Mouse (Mus musculus): ENCODE results near the gene Pfdn6. TPM values are rescaled to one million over a fixed set of nuclear protein-coding genes. Genes with fewer than 3 reads are reported as not detected.
A peak's percentile ranks its signal among the peaks of the same experiment; 100 is the strongest.

Gene Pfdn6
- polyA plus RNA-seq, 1 experiment from 2014 or later: 208 TPM

DNA sequence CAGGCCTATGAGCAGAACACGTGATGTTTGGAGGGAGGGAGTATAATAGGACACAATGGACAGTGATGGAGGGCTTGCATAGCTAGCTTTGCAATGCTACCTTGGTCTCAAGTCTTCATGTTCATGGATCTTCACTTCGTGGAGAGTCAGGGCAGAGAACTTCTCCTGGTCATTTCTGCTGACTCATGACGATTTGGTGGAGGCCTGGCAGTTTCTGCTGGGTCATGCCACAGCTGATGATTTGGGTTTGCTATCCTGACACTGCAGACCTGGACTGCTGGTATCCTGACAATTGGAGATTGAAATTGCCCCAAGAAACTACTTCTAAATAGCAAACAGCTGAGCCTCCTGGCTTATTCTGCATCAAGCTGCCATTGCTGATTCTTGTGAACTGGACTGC, 33.4 kb upstream of the Pfdn6 start:
- no peak for DNase-seq (ENCODE audit: low spot score)
- no peak overlapping the region for H3K4me2 ChIP-seq (ENCODE audit: low read depth, severe bottlenecking)
- no peak for ATAC-seq (ENCODE audit: insufficient number of reproducible peaks, low FRiP score, low TSS enrichment, low read depth)
- no peak overlapping the region for H3K9ac ChIP-seq (ENCODE audit: low read length)
- 74% methylated on average over 3 of the region's 3 CpGs for WGBS
- H3K27me3 ChIP-seq (ENCODE audit: control insufficient read depth, insufficient read depth, low read length): peaks cover 20% of the 10 kb centered on the region
- no peaks in the 10 kb centered on the region for H3K36me3 ChIP-seq (ENCODE audit: control insufficient read depth, insufficient read depth, low read length)
- no peak overlapping the region for H3K27ac ChIP-seq (replicated peaks; ENCODE audit: low read depth, low read length)
- H3K4me3 ChIP-seq (ENCODE audit: low read depth, low read length): no peak overlapping the region
- H3K9me3 ChIP-seq (ENCODE audit: control insufficient read depth, low read length): no peaks in the 10 kb centered on the region
- peaks cover 5% of the 10 kb centered on the region; the same call in 1 of the 2 replicates for H3K4me1 ChIP-seq (ENCODE audit: control insufficient read depth, insufficient read depth, low read length)

DNA sequence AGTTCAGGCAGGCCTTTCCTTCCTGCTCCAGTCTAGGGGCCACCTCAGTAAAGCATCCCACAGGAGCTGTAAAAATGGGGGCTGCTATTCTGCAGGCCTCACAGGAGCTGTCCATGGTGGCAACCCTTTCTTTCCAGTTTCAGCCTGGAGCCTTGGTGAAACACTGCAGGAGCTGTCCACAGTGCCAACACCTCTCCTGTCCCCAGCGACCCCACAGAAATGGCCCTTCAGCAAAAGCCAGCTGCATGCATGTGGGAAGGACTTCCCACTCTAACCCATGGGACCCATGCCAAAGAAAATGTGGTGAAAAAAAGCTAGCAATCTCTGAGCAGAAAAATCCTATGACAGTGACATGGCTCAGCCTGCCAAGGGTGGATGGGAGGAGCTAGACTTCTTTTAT, 32.5 kb upstream of the Pfdn6 start:
- DNase-seq (ENCODE audit: low spot score) (peak; percentile 80), ATAC-seq (ENCODE audit: insufficient number of reproducible peaks, low FRiP score, low TSS enrichment, low read depth) (no peak)
- Histone ChIP-seq H3K4me3 (ENCODE audit: low read depth, low read length) (no peak overlapping the region), H3K4me2 (ENCODE audit: low read depth, severe bottlenecking) (no peak overlapping the region), H3K27me3 (ENCODE audit: control insufficient read depth, insufficient read depth, low read length) (peaks cover 11% of the 10 kb centered on the region), H3K27ac (replicated peaks; ENCODE audit: low read depth, low read length) (no peak overlapping the region), H3K9ac (ENCODE audit: low read length) (no peak overlapping the region), H3K4me1 (ENCODE audit: control insufficient read depth, insufficient read depth, low read length) (no peaks in the 10 kb centered on the region; the same call in 1 of the 2 replicates), H3K9me3 (ENCODE audit: control insufficient read depth, low read length) (no peaks in the 10 kb centered on the region), H3K36me3 (ENCODE audit: control insufficient read depth, insufficient read depth, low read length) (no peaks in the 10 kb centered on the region)
- 12% methylated on average over 1 of the region's 1 CpGs for WGBS

DNA sequence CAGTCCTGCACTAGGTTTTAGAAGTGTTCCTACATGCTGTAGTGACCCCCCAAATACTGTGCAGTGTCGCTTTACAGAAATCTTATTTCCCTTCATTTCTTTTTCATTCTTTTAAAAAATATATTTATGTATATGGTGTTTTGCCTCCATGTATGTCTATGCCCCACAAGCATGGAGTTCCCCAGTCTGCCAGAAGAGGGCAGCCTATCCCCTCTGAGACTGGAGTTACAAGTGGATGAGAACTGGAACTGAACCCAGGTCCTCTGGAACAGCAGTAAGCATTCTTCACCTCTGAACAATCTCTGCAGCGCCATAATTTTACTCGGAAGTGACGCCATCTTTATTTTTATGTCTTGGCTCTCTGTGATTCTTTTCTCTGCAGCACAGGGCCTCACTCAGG, 29.3 kb upstream of the Pfdn6 start:
- Histone ChIP-seq H3K9ac (ENCODE audit: low read length) (no peak overlapping the region), H3K4me3 (ENCODE audit: low read depth, low read length) (no peak overlapping the region), H3K27ac (replicated peaks; ENCODE audit: low read depth, low read length) (no peak overlapping the region), H3K4me2 (ENCODE audit: low read depth, severe bottlenecking) (no peak overlapping the region), H3K36me3 (ENCODE audit: control insufficient read depth, insufficient read depth, low read length) (0 out of 2 replicates have a peak, but pooled peaks cover 4% of the 10 kb centered on the region), H3K27me3 (ENCODE audit: control insufficient read depth, insufficient read depth, low read length) (no peaks in the 10 kb centered on the region), H3K9me3 (ENCODE audit: control insufficient read depth, low read length) (no peaks in the 10 kb centered on the region), H3K4me1 (ENCODE audit: control insufficient read depth, insufficient read depth, low read length) (no peaks in the 10 kb centered on the region)
- 73% methylated on average over 4 of the region's 4 CpGs for WGBS
- DNase-seq (ENCODE audit: low spot score) (no peak), ATAC-seq (ENCODE audit: insufficient number of reproducible peaks, low FRiP score, low TSS enrichment, low read depth) (no peak)

DNA sequence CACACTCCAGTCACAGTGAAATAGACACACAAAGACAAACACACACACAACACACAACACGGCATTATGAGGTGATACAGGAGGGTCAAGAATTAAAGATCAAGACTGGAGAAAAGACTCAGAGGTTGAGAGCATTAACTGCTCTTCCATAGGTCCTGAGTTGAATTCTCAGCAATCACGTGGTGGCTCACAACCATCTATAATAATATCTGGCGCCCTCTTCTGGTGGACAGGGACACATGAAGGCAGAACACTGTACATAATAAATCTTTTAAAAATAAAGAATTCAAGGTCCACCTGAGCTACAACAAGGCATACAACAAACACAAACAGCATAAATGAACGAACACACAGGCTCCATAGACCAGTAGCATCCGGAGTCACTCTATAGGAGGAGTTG, 28.8 kb upstream of the Pfdn6 start:
- ATAC-seq (ENCODE audit: insufficient number of reproducible peaks, low FRiP score, low TSS enrichment, low read depth): 0 out of 2 replicates have a peak, but pooled peaks have one; percentile 9
- H3K4me3 ChIP-seq (ENCODE audit: low read depth, low read length): no peak overlapping the region
- no peak for DNase-seq (ENCODE audit: low spot score)
- whole genome bisulfite sequencing: 28% methylated on average over 5 of the region's 5 CpGs
- no peaks in the 10 kb centered on the region for H3K27me3 ChIP-seq (ENCODE audit: control insufficient read depth, insufficient read depth, low read length)
- no peak overlapping the region for H3K9ac ChIP-seq (ENCODE audit: low read length)
- H3K36me3 ChIP-seq (ENCODE audit: control insufficient read depth, insufficient read depth, low read length): 0 out of 2 replicates have a peak, but pooled peaks cover 4% of the 10 kb centered on the region
- H3K27ac ChIP-seq (replicated peaks; ENCODE audit: low read depth, low read length): no peak overlapping the region
- H3K9me3 ChIP-seq (ENCODE audit: control insufficient read depth, low read length): no peaks in the 10 kb centered on the region
- no peaks in the 10 kb centered on the region for H3K4me1 ChIP-seq (ENCODE audit: control insufficient read depth, insufficient read depth, low read length)
- no peak overlapping the region for H3K4me2 ChIP-seq (ENCODE audit: low read depth, severe bottlenecking)

DNA sequence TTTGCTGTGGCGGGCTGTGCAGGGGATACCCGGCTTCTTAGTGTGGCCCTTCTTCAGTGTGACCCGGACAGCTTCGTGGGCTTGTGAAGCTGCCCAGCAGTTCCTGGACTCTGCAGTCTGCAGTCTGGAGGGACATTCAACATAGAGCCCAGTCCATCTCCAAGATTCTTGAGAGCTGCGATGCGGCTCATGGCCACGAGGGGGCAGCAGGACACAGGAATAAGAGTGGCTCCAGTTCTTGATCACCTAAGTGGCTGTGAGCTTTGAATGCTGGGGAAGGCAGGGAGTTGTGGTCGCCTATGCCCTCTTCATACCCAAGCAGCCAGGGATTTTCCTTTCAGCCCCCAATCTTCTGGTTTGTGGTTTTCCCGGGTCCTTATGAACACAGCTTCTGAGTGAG, 28.3 kb upstream of the Pfdn6 start:
- Histone ChIP-seq H3K4me1 (ENCODE audit: control insufficient read depth, insufficient read depth, low read length) (no peaks in the 10 kb centered on the region), H3K36me3 (ENCODE audit: control insufficient read depth, insufficient read depth, low read length) (0 out of 2 replicates have a peak, but pooled peaks cover 4% of the 10 kb centered on the region), H3K9me3 (ENCODE audit: control insufficient read depth, low read length) (no peaks in the 10 kb centered on the region), H3K27ac (replicated peaks; ENCODE audit: low read depth, low read length) (no peak overlapping the region), H3K9ac (ENCODE audit: low read length) (no peak overlapping the region), H3K4me2 (ENCODE audit: low read depth, severe bottlenecking) (no peak overlapping the region), H3K4me3 (ENCODE audit: low read depth, low read length) (no peak overlapping the region), H3K27me3 (ENCODE audit: control insufficient read depth, insufficient read depth, low read length) (no peaks in the 10 kb centered on the region)
- peak; percentile 57; the same call in 1 of the 2 replicates for ATAC-seq (ENCODE audit: insufficient number of reproducible peaks, low FRiP score, low TSS enrichment, low read depth)
- WGBS: 2% methylated on average over 9 of the region's 9 CpGs
- peak; percentile 92 for DNase-seq (ENCODE audit: low spot score)

DNA sequence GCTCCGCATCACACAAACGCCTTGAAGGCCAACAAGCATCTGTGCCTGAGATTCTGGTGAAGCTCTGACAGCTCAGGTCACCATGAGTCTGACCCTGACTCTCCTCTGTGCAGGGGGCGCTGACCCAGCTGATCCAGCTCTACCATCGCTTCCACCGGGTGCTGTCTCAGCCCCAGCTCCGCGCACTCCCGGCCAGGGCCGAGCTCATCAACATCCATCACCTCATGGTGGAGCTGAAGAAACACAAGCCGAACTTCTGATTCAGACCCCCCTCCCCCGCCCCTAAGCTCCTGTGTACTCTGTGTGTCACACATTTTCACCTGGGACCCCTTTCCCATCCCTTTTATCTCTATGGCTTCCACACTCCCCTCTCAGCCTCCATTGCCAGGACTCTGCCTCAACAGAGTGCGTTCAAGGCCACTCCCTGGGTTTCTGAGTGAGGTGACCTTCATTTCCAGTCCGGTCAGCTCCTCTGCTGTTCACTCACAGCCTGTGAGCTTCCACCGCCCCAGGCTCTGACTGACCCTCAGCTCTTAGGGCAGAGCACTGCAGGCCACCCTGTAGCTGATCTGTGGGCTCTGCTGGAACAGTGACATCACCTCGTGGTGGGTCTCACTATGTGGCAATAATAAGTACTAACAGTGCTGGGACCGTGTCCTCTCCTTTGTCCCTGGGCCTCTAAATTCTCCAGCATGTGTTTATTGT, 25.9 kb upstream of the Pfdn6 start:
- DNase-seq (ENCODE audit: low spot score) (no peak), ATAC-seq (ENCODE audit: insufficient number of reproducible peaks, low FRiP score, low TSS enrichment, low read depth) (no peak)
- Histone ChIP-seq H3K27me3 (ENCODE audit: control insufficient read depth, insufficient read depth, low read length) (no peaks in the 10 kb centered on the region), H3K4me2 (ENCODE audit: low read depth, severe bottlenecking) (no peak overlapping the region), H3K9me3 (ENCODE audit: control insufficient read depth, low read length) (no peaks in the 10 kb centered on the region), H3K27ac (replicated peaks; ENCODE audit: low read depth, low read length) (no peak overlapping the region), H3K9ac (ENCODE audit: low read length) (no peak overlapping the region), H3K4me3 (ENCODE audit: low read depth, low read length) (no peak overlapping the region), H3K4me1 (ENCODE audit: control insufficient read depth, insufficient read depth, low read length) (no peaks in the 10 kb centered on the region), H3K36me3 (ENCODE audit: control insufficient read depth, insufficient read depth, low read length) (0 out of 2 replicates have a peak, but pooled peaks cover 4% of the 10 kb centered on the region)
- 87% methylated on average over 16 of the region's 16 CpGs for WGBS

DNA sequence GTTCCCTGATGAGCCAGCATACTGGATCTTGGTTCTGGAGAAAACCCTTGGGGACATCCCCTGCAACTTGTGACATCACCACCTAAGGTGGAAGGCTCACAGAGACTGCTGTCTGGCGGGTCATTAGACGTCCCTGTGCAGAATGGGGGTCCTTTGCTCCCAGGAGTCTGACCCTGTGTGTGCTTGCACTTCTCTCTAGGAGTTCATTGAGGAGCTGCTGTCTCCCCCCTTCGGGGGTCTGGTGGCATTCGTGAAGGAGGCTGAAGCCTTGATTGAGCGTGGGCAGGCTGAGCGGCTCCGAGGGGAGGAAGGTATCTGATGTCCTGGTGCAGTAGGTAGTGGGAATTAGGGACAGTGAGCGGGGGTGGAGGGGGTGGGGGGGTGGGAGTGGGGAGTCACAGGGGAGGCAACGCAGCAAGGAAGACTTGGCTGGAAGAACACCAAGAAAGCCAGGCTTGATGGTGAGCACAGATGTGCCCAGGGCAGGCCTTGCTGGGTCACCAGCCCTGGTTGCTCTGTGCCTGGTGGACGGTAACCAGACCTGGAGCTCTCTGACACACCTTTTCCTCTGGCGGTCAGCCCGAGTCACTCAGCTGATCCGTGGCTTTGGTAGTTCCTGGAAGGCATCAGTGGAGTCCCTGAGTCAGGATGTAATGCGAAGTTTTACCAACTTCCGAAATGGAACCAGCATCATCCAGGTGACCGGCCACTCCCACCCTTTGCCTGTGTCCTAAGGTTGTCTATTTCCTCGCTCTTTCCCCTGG, 25.1 kb upstream of the Pfdn6 start:
- Histone ChIP-seq H3K27me3 (ENCODE audit: control insufficient read depth, insufficient read depth, low read length) (no peaks in the 10 kb centered on the region), H3K4me2 (ENCODE audit: low read depth, severe bottlenecking) (no peak overlapping the region), H3K4me3 (ENCODE audit: low read depth, low read length) (no peak overlapping the region), H3K36me3 (ENCODE audit: control insufficient read depth, insufficient read depth, low read length) (0 out of 2 replicates have a peak, but pooled peaks cover 4% of the 10 kb centered on the region), H3K9ac (ENCODE audit: low read length) (no peak overlapping the region), H3K4me1 (ENCODE audit: control insufficient read depth, insufficient read depth, low read length) (no peaks in the 10 kb centered on the region), H3K9me3 (ENCODE audit: control insufficient read depth, low read length) (no peaks in the 10 kb centered on the region), H3K27ac (replicated peaks; ENCODE audit: low read depth, low read length) (no peak overlapping the region)
- no peak for DNase-seq (ENCODE audit: low spot score)
- no peak for ATAC-seq (ENCODE audit: insufficient number of reproducible peaks, low FRiP score, low TSS enrichment, low read depth)
- WGBS: 94% methylated on average over 17 of the region's 17 CpGs

DNA sequence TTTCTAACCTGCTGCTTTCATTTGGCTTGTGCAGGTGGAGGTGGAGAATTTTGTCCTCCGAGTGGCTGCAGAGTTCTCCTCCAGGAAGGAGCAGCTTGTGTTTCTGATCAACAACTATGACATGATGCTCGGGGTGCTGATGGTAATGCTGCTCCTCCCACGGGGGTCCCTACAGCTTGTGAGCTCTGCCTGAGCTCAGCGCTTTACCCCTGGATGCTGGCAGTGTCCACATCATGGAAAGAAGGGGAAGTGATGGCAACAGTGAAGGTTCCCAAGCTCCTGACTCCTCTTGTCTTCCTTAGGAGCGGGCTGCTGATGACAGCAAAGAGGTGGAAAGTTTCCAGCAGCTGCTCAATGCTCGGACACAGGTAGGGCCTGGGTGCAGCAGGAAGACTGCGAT, 22.7 kb upstream of the Pfdn6 start:
- Histone ChIP-seq H3K9ac (ENCODE audit: low read length) (no peak overlapping the region), H3K4me3 (ENCODE audit: low read depth, low read length) (no peak overlapping the region), H3K36me3 (ENCODE audit: control insufficient read depth, insufficient read depth, low read length) (peaks cover 4% of the 10 kb centered on the region; the same call in 1 of the 2 replicates), H3K27me3 (ENCODE audit: control insufficient read depth, insufficient read depth, low read length) (no peaks in the 10 kb centered on the region), H3K4me1 (ENCODE audit: control insufficient read depth, insufficient read depth, low read length) (no peaks in the 10 kb centered on the region), H3K4me2 (ENCODE audit: low read depth, severe bottlenecking) (no peak overlapping the region), H3K27ac (replicated peaks; ENCODE audit: low read depth, low read length) (no peak overlapping the region), H3K9me3 (ENCODE audit: control insufficient read depth, low read length) (no peaks in the 10 kb centered on the region)
- 90% methylated on average over 7 of the region's 7 CpGs for WGBS
- ATAC-seq (ENCODE audit: insufficient number of reproducible peaks, low FRiP score, low TSS enrichment, low read depth) (no peak), DNase-seq (ENCODE audit: low spot score) (no peak)

All from limb, embryonic 11.5 days (tissue).